Mouse (Mus musculus): ENCODE data around the gene Aplp1. TPM values are rescaled to one million over a fixed set of nuclear protein-coding genes. Genes with fewer than 3 reads are reported as not detected.

The Aplp1 gene
- polyA plus RNA-seq, 1 experiment = 2.5 TPM

GRCm38 (mm10) chr7:30450241-30450640 lies 4.9 kb upstream of the Aplp1 start:
- no peak for DNase-seq (ENCODE audit: low read depth)

GRCm38 (mm10) chr7:30444154-30444970 lies 973 bp downstream of the Aplp1 start:
- no peak for DNase-seq (ENCODE audit: low read depth)

GRCm38 (mm10) chr7:30443696-30444095 lies 1.6 kb downstream of the Aplp1 start:
- no peak for DNase-seq (ENCODE audit: low read depth)

- DNase-seq (ENCODE audit: low read depth) = no peak
These were observed 4.6 kb downstream of the Aplp1 start for GRCm38 (mm10) chr7:30440697-30441096.

GRCm38 (mm10) chr7:30439734-30440133 lies 5.6 kb downstream of the Aplp1 start:
- no peak for DNase-seq (ENCODE audit: low read depth)

DNA sequence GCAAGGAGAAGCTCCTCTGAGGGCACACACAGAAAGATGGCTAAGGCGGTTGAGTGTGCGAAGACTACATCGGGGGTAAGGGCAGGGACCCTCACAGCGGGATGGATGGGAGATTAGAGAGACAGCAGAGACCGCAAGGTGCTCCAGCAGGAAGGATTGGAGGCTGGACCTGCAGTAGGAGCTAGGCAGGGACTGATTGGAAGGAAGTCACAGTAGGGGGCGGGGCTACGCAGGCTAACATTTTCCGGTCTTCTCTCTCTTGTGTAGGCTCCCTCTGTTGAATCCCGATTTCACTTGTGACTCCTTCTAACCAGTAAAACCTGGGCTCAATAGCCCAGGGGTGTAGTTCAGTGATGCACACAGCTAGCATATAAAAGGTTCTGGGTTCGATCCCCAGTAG lies 8.5 kb downstream of the Aplp1 start:
- DNase-seq (ENCODE audit: low read depth) = no peak

GRCm38 (mm10) chr7:30435156-30435555 lies 10.2 kb downstream of the Aplp1 start:
- no peak for DNase-seq (ENCODE audit: low read depth)

DNA sequence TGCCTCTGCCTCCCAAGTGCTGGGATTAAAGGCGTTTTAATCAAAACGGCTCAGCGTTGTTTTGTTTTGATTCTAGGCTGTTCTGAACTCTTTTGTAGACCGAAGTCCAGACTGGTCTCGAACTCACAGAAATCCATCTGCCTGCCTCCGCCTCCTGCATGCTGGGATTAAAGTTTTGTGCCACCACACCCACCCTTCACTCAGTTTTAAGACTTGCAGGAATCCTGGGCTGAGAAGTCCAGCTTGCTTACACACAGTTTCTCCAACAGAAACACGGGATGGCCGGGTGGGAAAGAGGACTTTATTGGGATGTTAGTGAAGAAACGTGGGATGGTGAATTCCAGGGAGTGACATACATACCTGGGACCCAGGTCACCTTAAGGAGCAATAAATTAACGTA lies 10.6 kb downstream of the Aplp1 start:
- no peak for DNase-seq (ENCODE audit: low read depth)

GRCm38 (mm10) chr7:30434238-30434637 lies 11.1 kb downstream of the Aplp1 start:
- no peak for DNase-seq (ENCODE audit: low read depth)

DNA sequence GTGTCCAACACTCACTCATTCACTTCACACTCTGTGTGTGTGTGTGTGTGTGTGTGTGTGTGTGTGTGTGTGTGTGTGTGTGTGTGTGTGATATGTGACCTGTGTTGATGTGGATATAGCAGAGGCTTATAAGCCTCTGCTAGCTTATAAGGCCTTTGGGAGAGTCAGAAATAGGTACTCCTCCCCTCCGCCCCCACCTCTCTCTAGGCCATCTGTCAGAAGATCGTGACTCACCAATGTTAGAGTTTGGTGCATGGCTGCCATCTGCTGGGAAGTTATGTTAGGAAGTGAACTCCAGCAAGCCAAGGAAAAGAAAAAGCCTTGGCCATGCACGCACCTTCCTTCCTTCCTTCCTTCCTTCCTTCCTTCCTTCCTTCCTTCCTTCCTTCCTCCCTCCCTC lies 13.5 kb downstream of the Aplp1 start:
- no peak for DNase-seq (ENCODE audit: low read depth)

- DNase-seq (ENCODE audit: low read depth) = no peak
These were observed 15.1 kb downstream of the Aplp1 start for GRCm38 (mm10) chr7:30430191-30430590.

DNA sequence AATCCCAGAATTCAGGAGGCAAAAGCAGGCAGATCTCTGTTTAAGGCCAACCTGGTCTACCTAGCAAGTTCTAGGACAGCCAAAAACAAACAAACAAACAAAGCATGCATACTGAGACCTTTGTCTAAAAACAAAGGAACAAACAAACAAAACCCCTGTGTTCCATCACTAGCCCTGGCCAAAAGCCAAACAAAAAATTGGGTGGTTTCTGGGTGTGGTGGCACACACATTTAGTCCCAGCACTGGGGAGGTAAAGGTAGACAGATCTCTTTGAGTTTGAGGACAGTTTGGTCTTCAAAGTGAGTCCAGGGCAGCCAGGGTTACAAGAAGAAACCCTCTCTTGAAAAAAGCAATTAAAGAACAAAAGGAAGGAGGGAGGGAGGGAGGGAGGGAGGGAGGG lies 16.0 kb downstream of the Aplp1 start:
- no peak for DNase-seq (ENCODE audit: low read depth)

- DNase-seq (ENCODE audit: low read depth) = no peak
These were observed 22.2 kb downstream of the Aplp1 start for GRCm38 (mm10) chr7:30423071-30423641.

- DNase-seq (ENCODE audit: low read depth) = no peak
These were observed 22.8 kb downstream of the Aplp1 start for GRCm38 (mm10) chr7:30422560-30422959.

DNA sequence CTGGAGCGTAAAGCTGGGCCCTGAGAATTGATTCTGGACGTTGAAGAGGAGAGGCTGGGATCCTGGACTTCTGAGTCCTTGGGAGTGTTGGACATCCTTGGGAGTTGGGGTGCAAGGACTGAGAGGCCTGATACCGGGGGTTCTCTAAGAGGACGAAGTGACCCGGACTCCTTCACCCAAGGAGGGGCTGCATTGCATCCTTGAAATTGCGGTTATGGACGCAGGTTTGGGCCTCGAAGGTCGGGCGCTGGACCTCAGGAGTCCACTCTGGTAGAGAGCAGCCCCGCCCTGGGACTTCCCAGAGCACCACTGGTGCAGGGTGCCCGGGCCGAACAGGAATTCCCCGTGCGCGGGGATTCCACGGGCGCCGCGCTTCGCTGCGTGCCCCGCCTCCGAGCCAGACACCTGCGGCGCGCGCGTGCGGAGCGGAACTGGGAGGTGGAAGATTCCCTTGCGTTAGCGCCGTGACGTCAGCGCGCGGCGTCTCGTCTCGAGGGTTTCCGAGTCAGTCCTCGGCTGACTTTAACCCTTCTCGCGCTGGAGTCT lies 23.4 kb downstream of the Aplp1 start:
- DNase-seq (ENCODE audit: low read depth) = no peak

DNA sequence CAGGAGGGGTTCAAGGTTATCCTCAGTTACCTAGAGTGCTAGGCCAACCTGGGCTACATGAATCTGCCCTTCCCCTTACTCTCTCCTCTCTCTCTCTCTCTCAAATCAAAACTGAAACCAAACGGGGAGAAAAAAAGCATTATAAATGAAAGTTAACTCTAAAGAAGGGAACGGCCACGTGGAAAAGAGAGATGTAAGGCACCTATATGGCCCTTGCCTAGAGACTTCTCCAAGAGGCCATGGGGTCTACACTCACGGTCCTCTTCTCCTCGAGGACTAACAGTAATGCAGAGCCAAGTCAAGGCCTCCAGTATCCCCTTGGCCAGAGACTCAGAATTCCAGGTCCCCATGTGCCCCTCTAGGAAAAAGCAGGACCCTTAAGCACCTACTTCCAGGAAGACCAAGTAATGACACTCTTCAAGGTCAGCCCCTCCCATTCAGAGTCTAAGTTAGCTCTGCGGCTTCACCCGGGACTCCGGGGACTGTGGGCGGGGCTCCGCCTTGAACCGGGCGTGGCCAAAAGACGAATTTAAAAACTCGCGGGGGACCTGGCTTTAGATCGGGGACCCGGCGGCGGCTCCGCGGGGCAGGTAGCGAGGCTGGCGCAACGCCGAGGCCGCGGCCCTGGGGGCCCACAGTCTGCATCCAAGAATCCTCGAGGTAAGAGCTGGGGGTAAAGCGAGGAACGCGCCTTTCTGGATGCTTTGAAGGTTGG lies 24.0 kb downstream of the Aplp1 start, which contains the start of gene Nfkbid:
Gene Nfkbid, plus strand, starts transcription at position 558 of the 715 bp plus-strand sequence.
- DNase-seq (ENCODE audit: low read depth) = no peak

DNA sequence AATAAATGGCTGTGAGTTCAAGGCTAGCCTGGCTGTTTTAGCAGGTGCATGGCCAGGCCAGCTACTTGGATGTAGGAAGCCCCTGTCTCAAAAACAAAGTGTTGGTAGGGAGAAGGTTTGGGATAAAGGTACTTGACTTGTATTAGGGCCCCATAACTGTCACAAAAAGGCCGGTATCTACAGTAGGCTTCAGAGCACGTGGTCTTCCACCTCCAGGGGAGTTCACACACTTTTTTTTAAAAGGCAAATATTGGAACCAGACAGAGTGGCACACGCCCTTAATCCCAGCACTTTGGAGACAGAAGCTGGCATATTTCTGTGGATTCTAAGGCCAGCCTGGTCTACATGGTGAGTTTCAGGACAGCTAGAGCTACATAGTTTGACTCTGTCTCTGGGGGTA lies 24.7 kb downstream of the Aplp1 start:
- DNase-seq (ENCODE audit: low read depth) = no peak

- no peak for DNase-seq (ENCODE audit: low read depth)
These were observed 25.5 kb downstream of the Aplp1 start, which contains the start of gene Hcst for GRCm38 (mm10) chr7:30419561-30420499. Gene Hcst (minus strand): TSS chr7:30419854.

DNA sequence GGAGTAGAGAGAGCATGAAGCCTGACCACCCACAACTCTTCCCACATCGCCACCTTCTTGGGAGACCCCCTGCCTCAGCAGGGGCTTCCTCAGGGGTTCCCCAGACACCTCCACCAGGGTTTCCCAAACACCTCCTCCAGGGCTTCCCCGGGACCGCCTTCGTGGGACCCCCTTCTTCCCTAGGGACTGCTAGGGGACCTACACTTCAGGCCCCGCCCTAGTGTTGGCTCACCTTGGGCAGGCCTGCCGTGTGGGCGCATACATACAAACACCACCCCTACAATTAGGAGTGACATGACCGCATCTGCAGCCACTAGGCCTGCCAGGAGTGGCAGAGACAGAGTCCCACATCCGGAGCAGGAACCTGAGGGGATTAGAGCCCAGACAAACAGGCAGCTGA lies 27.5 kb downstream of the Aplp1 start:
- DNase-seq (ENCODE audit: low read depth) = no peak

DNA sequence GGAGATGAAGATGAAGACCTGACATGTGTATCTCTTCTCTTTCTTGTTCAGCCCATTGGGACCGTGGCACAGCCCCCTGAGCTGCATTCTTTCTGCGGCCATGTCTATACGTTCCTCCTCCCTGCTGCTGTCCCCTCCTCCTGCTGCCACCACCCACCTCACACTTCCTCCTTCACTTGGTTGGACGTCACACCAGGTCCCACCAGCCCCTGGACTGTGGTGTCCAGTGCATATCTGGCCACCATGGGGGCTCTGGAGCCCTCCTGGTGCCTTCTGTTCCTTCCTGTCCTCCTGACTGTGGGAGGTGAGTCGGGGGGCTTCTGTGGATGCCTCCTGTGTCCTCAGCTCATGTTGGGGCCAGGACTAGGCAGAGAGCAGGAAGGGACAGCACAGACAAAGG lies 31.7 kb downstream of the Aplp1 start, which contains the start of gene Tyrobp:
Gene Tyrobp, plus strand, starts transcription at position 165 of the 400 bp plus-strand sequence.
- no peak for DNase-seq (ENCODE audit: low read depth)

GRCm38 (mm10) chr7:30412735-30413147 lies 32.6 kb downstream of the Aplp1 start:
- DNase-seq (ENCODE audit: low read depth) = no peak
